Mouse (Mus musculus) adrenal gland, postnatal 14 days (tissue): ENCODE data around the gene Stat1. TPM values are rescaled to one million over a fixed set of nuclear protein-coding genes. Genes with fewer than 3 reads are reported as not detected.
A peak's percentile ranks its signal among the peaks of the same experiment; 100 is the strongest.

Experiments
- DNase-seq: peaks from one replicate; pipeline ENCODE4 v3.0.0; 2021; ENCODE audit warnings: mixed read lengths
- total RNA-seq: library from RNA; stranded (reverse); gene quantifications from 2 replicates; pipeline ENCODE4 v1.2.3, GENCODE M21; 2021

The Stat1 gene
- total RNA-seq, 1 experiment from 2014 or later = 56.9 TPM

GRCm38 (mm10) chr1:52131787-52132377 is 12.6 kb downstream of the Stat1 start:
- no peak for DNase-seq

GRCm38 (mm10) chr1:52133254-52133653 is 14.0 kb downstream of the Stat1 start:
- no peak for DNase-seq

- DNase-seq = no peak
Measured at GRCm38 (mm10) chr1:52137292-52137691, 18.1 kb downstream of the Stat1 start.

- no peak for DNase-seq
Measured at GRCm38 (mm10) chr1:52140534-52140933, 21.3 kb downstream of the Stat1 start.

- peak; percentile 53 for DNase-seq
Measured at GRCm38 (mm10) chr1:52141482-52141881, 22.2 kb downstream of the Stat1 start.

GRCm38 (mm10) chr1:52142117-52142516 is 22.9 kb downstream of the Stat1 start:
- DNase-seq = no peak

GRCm38 (mm10) chr1:52143191-52143590 is 24.0 kb downstream of the Stat1 start:
- no peak for DNase-seq

- DNase-seq = no peak
Measured at GRCm38 (mm10) chr1:52143596-52144156, 24.4 kb downstream of the Stat1 start.

- no peak for DNase-seq
Measured at GRCm38 (mm10) chr1:52144907-52145306, 25.7 kb downstream of the Stat1 start.

- peak; percentile 73 for DNase-seq
Measured at GRCm38 (mm10) chr1:52146214-52146970, 27.2 kb downstream of the Stat1 start.

- no peak for DNase-seq
Measured at GRCm38 (mm10) chr1:52147431-52147830, 28.2 kb downstream of the Stat1 start.

GRCm38 (mm10) chr1:52148178-52148577 is 28.9 kb downstream of the Stat1 start:
- DNase-seq = no peak

- DNase-seq = no peak
Measured at GRCm38 (mm10) chr1:52148696-52149095, 29.5 kb downstream of the Stat1 start.

- peak; percentile 22 for DNase-seq
Measured at GRCm38 (mm10) chr1:52149934-52150346, 30.7 kb downstream of the Stat1 start.

GRCm38 (mm10) chr1:52150676-52151075 is 31.4 kb downstream of the Stat1 start:
- DNase-seq = no peak

- DNase-seq = no peak
Measured at GRCm38 (mm10) chr1:52151166-52151565, 31.9 kb downstream of the Stat1 start.

GRCm38 (mm10) chr1:52152369-52152768 is 33.1 kb downstream of the Stat1 start:
- peak; percentile 52 for DNase-seq

GRCm38 (mm10) chr1:52152936-52153335 is 33.7 kb downstream of the Stat1 start:
- no peak for DNase-seq

- DNase-seq = peak; percentile 76
Measured at GRCm38 (mm10) chr1:52154890-52155289, 35.6 kb downstream of the Stat1 start.

- DNase-seq = peak; percentile 62
Measured at GRCm38 (mm10) chr1:52156351-52156750, 37.1 kb downstream of the Stat1 start.

GRCm38 (mm10) chr1:52158040-52158439 is 38.8 kb downstream of the Stat1 start:
- no peak for DNase-seq

GRCm38 (mm10) chr1:52158490-52159381 is 39.5 kb downstream of the Stat1 start:
- DNase-seq = peak; percentile 69
